Mouse (Mus musculus) MEL (cell line): ENCODE data around the gene Rpa1.

Source experiments
- CTCF ChIP-seq, 3 experiments: IDR thresholded peaks in 2 of 3; conservative IDR thresholded peaks in 1 of 3; 2 replicates each; pipeline ENCODE4 v1.5.1; 2011 to 2012; ENCODE audit warnings: low read length in 3 of 3, low read depth in 2 of 3, mild to moderate bottlenecking in 2 of 3, improper control_type of control experiment in 1 of 3, inconsistent platforms in 1 of 3, mixed read lengths in 1 of 3, moderate library complexity in 1 of 3; ENCODE audit not compliant: control insufficient read depth in 1 of 3, insufficient read depth in 1 of 3, poor library complexity in 1 of 3, severe bottlenecking in 1 of 3
- ETS1 ChIP-seq: IDR thresholded peaks from 2 replicates; pipeline ENCODE4 v1.6.1; 2012; ENCODE audit warnings: low read depth, mild to moderate bottlenecking, inconsistent platforms, low read length, improper control_type of control experiment, moderate library complexity
- MEF2A ChIP-seq: IDR thresholded peaks from 2 replicates; pipeline ENCODE4 v1.6.1; 2014; ENCODE audit warnings: low read depth, mild to moderate bottlenecking, inconsistent platforms, low read length, improper control_type of control experiment; ENCODE audit not compliant: poor library complexity, insufficient replicate concordance, severe bottlenecking; ENCODE audit errors: extremely low read depth
- POLR2A ChIP-seq, 2 experiments: IDR thresholded peaks; 2 replicates each; pipeline ENCODE4 v1.6.1; 2011 to 2012; ENCODE audit warnings: low read length in 2 of 2, mild to moderate bottlenecking in 2 of 2, control low read depth in 1 of 2, improper control_type of control experiment in 1 of 2, low read depth in 1 of 2, moderate library complexity in 1 of 2; ENCODE audit not compliant: control insufficient read depth in 1 of 2, insufficient read depth in 1 of 2, poor library complexity in 1 of 2
- UBTF ChIP-seq: IDR thresholded peaks from 2 replicates; pipeline ENCODE4 v1.6.1; 2012; ENCODE audit warnings: low read depth, mild to moderate bottlenecking, inconsistent platforms, low read length, improper control_type of control experiment, moderate library complexity, borderline replicate concordance; ENCODE audit not compliant: insufficient read depth
- USF2 ChIP-seq, 2 experiments: IDR thresholded peaks; 2 replicates each; pipeline ENCODE4 v1.6.1; 2011 to 2012; ENCODE audit warnings: improper control_type of control experiment in 2 of 2, low read length in 2 of 2, borderline replicate concordance in 1 of 2, inconsistent platforms in 1 of 2, low read depth in 1 of 2, mild to moderate bottlenecking in 1 of 2; ENCODE audit not compliant: insufficient read depth in 1 of 2
- ZNF384 ChIP-seq: IDR thresholded peaks from 2 replicates; pipeline ENCODE4 v1.6.1; 2012; ENCODE audit warnings: low read depth, mild to moderate bottlenecking, inconsistent platforms, low read length, improper control_type of control experiment

- no peak for TF ChIP-seq MEF2A
- no peak for TF ChIP-seq ETS1
- no peak for TF ChIP-seq UBTF
- TF ChIP-seq USF2 (IDR thresholded peaks at IDR 0.05; ENCODE audit: borderline replicate concordance in 1 of 2, insufficient read depth in 1 of 2, low read depth in 1 of 2, low read length in 2 of 2) = no peak
- TF ChIP-seq ZNF384 = no peak
- no peak for TF ChIP-seq CTCF (IDR thresholded peaks at IDR 0.05 in 2 of 3, conservative IDR thresholded peaks at IDR 0.05 in 1 of 3; ENCODE audit: control insufficient read depth in 1 of 3, insufficient read depth in 1 of 3, low read depth in 2 of 3, low read length in 3 of 3, poor library complexity in 1 of 3, severe bottlenecking in 1 of 3)
- TF ChIP-seq POLR2A (IDR thresholded peaks at IDR 0.05; ENCODE audit: control insufficient read depth in 1 of 2, insufficient read depth in 1 of 2, low read depth in 1 of 2, low read length in 2 of 2, poor library complexity in 1 of 2) = no peak
These were observed 70.0 kb downstream of the Rpa1 start for GRCm38 (mm10) chr11:75278115-75278514.
